Comparison of ENCODE assay signal across 8 mouse cellular contexts in genomic region chr10:20992665-20993064, GRCm38 (mm10). TPM values are rescaled to one million over a fixed set of nuclear protein-coding genes. Genes with fewer than 3 reads are reported as not detected.
DNase-seq lines count a peak whose midpoint lies in the region; ATAC-seq and TF ChIP-seq lines count a peak whose summit lies in the region.

No protein-coding gene starts in this region.

- H3K36me3 ChIP-seq in intestine, embryonic 14.5 days (ENCODE audit: control insufficient read depth, insufficient read depth, low read length) = no peaks in the 10 kb centered on the region
- no peaks in the 10 kb centered on the region for H3K36me3 ChIP-seq in intestine, embryonic 16.5 days (ENCODE audit: control insufficient read depth, insufficient read depth, low read length)
- H3K36me3 ChIP-seq in E14TG2a.4 (ENCODE audit: insufficient read depth, low read length) = no peaks in the 10 kb centered on the region
- H3K36me3 ChIP-seq in forebrain, embryonic 16.5 days (ENCODE audit: control insufficient read depth, insufficient read depth) = peaks cover 5% of the 10 kb centered on the region; the same call in 1 of the 2 replicates
- H3K36me3 ChIP-seq in limb, embryonic 10.5 days = no peaks in the 10 kb centered on the region
- H3K36me3 ChIP-seq in midbrain, embryonic 15.5 days (replicated peaks) = peaks cover 4% of the 10 kb centered on the region; the same call in 1 of the 2 replicates

- peak; percentile 77 for TF ChIP-seq CTCF in E14TG2a.4 (conservative IDR thresholded peaks at IDR 0.05; ENCODE audit: low read length)

- no peak overlapping the region for H3K27ac ChIP-seq in intestine, embryonic 14.5 days (ENCODE audit: low read depth)
- no peak overlapping the region for H3K27ac ChIP-seq in intestine, embryonic 16.5 days (ENCODE audit: low read length)
- H3K27ac ChIP-seq in forebrain, embryonic 16.5 days (ENCODE audit: low read length) = no peak overlapping the region
- H3K27ac ChIP-seq in limb, embryonic 10.5 days = no peak overlapping the region
- no peak overlapping the region for H3K27ac ChIP-seq in midbrain, embryonic 15.5 days

- WGBS in intestine, embryonic 14.5 days = 50% methylated on average over 1 of the region's 1 CpGs
- 39% methylated on average over 1 of the region's 1 CpGs for WGBS in intestine, embryonic 16.5 days
- WGBS in forebrain, embryonic 16.5 days = 33% methylated on average over 1 of the region's 1 CpGs
- 52% methylated on average over 1 of the region's 1 CpGs for WGBS in limb, embryonic 10.5 days
- 38% methylated on average over 1 of the region's 1 CpGs for WGBS in midbrain, embryonic 15.5 days

- H3K4me3 ChIP-seq in intestine, embryonic 14.5 days (ENCODE audit: low read depth, low read length) = no peak overlapping the region
- no peak overlapping the region for H3K4me3 ChIP-seq in intestine, embryonic 16.5 days (ENCODE audit: low read length)
- H3K4me3 ChIP-seq in E14TG2a.4 (replicated peaks; ENCODE audit: low read length) = no peak overlapping the region
- no peak overlapping the region for H3K4me3 ChIP-seq in forebrain, embryonic 16.5 days (replicated peaks; ENCODE audit: low read length)
- H3K4me3 ChIP-seq in limb, embryonic 10.5 days = no peak overlapping the region
- no peak overlapping the region for H3K4me3 ChIP-seq in midbrain, embryonic 15.5 days

- no peak overlapping the region for H3K9ac ChIP-seq in intestine, embryonic 14.5 days (ENCODE audit: low read length)
- H3K9ac ChIP-seq in intestine, embryonic 16.5 days (ENCODE audit: low read depth, low read length) = no peak overlapping the region
- no peak overlapping the region for H3K9ac ChIP-seq in forebrain, embryonic 16.5 days (replicated peaks; ENCODE audit: low read depth, low read length)
- no peak overlapping the region for H3K9ac ChIP-seq in midbrain, embryonic 15.5 days

- H3K4me1 ChIP-seq in intestine, embryonic 14.5 days (replicated peaks; ENCODE audit: control insufficient read depth, insufficient read depth, low read length) = no peaks in the 10 kb centered on the region
- H3K4me1 ChIP-seq in intestine, embryonic 16.5 days (ENCODE audit: control insufficient read depth, insufficient read depth, low read length) = no peaks in the 10 kb centered on the region
- peaks cover 8% of the 10 kb centered on the region for H3K4me1 ChIP-seq in E14TG2a.4 (replicated peaks; ENCODE audit: low read depth, low read length)
- 0 out of 2 replicates have a peak, but pooled peaks cover 2% of the 10 kb centered on the region for H3K4me1 ChIP-seq in forebrain, embryonic 16.5 days (replicated peaks; ENCODE audit: control insufficient read depth, insufficient read depth, low read length)
- H3K4me1 ChIP-seq in limb, embryonic 10.5 days = no peaks in the 10 kb centered on the region
- H3K4me1 ChIP-seq in midbrain, embryonic 15.5 days = peaks cover 3% of the 10 kb centered on the region

- H3K9me3 ChIP-seq in intestine, embryonic 14.5 days (ENCODE audit: control insufficient read depth, low read length) = no peaks in the 10 kb centered on the region
- H3K9me3 ChIP-seq in intestine, embryonic 16.5 days (ENCODE audit: control insufficient read depth, low read length) = no peaks in the 10 kb centered on the region
- H3K9me3 ChIP-seq in E14TG2a.4 (ENCODE audit: low read length) = no peaks in the 10 kb centered on the region
- no peaks in the 10 kb centered on the region for H3K9me3 ChIP-seq in forebrain, embryonic 16.5 days (ENCODE audit: control insufficient read depth, low read length)
- H3K9me3 ChIP-seq in limb, embryonic 10.5 days (replicated peaks) = no peaks in the 10 kb centered on the region
- no peaks in the 10 kb centered on the region for H3K9me3 ChIP-seq in midbrain, embryonic 15.5 days

- no peaks in the 10 kb centered on the region for H3K27me3 ChIP-seq in intestine, embryonic 14.5 days (replicated peaks; ENCODE audit: control insufficient read depth, insufficient read depth, low read length)
- no peaks in the 10 kb centered on the region for H3K27me3 ChIP-seq in intestine, embryonic 16.5 days (replicated peaks; ENCODE audit: control insufficient read depth, insufficient read depth, low read length)
- H3K27me3 ChIP-seq in E14TG2a.4 (ENCODE audit: insufficient read depth, low read length) = no peaks in the 10 kb centered on the region
- no peaks in the 10 kb centered on the region for H3K27me3 ChIP-seq in forebrain, embryonic 16.5 days (replicated peaks; ENCODE audit: control insufficient read depth, insufficient read depth, low read length)
- H3K27me3 ChIP-seq in limb, embryonic 10.5 days (ENCODE audit: low read depth, poor library complexity, severe bottlenecking) = no peaks in the 10 kb centered on the region
- H3K27me3 ChIP-seq in midbrain, embryonic 15.5 days (replicated peaks) = no peaks in the 10 kb centered on the region

- peak; percentile 55 for DNase-seq in intestine, embryonic 14.5 days (ENCODE audit: low spot score)
- peak; percentile 53 for DNase-seq in c-Kit-positive CD71-negative TER-119-negative erythroid progenitor cells, embryonic 14.5 days (ENCODE audit: low read depth)
- DNase-seq in limb, embryonic 10.5 days (ENCODE audit: low spot score) = peak; percentile 44
- no peak for DNase-seq in right cerebral cortex, postnatal 25 days

- no peak overlapping the region for H3K4me2 ChIP-seq in intestine, embryonic 14.5 days (ENCODE audit: low read length)
- no peak overlapping the region for H3K4me2 ChIP-seq in intestine, embryonic 16.5 days (ENCODE audit: low read depth, low read length)
- no peak overlapping the region for H3K4me2 ChIP-seq in forebrain, embryonic 16.5 days (ENCODE audit: low read length)
- H3K4me2 ChIP-seq in midbrain, embryonic 15.5 days = no peak overlapping the region

- no peak for ATAC-seq in intestine, embryonic 14.5 days (replicated peaks; ENCODE audit: low FRiP score, low TSS enrichment, low read depth)
- no peak for ATAC-seq in intestine, embryonic 16.5 days
- peak; percentile 65 for ATAC-seq in forebrain, embryonic 16.5 days
- peak; percentile 60; the same call in 1 of the 2 replicates for ATAC-seq in midbrain, embryonic 15.5 days (replicated peaks)

RNA-seq across cellular contexts. Expression of gene Ahi1, which starts 40.3 kb away (rescaled TPM):
- polyA plus RNA-seq in intestine, embryonic 14.5 days (2014; fragmentation: Nextera tagmentation; extraction: Ambion mirVana) = 10.5 and 11.2 TPM in 2 replicates
- 5.0 and 5.8 TPM in 2 replicates for polyA plus RNA-seq in intestine, embryonic 16.5 days (2015; fragmentation: Nextera tagmentation; extraction: Ambion mirVana)
- 62.4 and 79.6 TPM in 2 replicates for polyA plus RNA-seq in forebrain, embryonic 16.5 days (2015; fragmentation: Nextera tagmentation; extraction: Ambion mirVana)
- 8.6 and 10.4 TPM in 2 replicates for polyA plus RNA-seq in limb, embryonic 10.5 days (2016; fragmentation: Nextera tagmentation; extraction: Ambion mirVana)
- polyA plus RNA-seq in midbrain, embryonic 15.5 days (2015; fragmentation: Nextera tagmentation; extraction: Ambion mirVana) = 107 and 117 TPM in 2 replicates

Comparison
In these comparisons a context has a peak if more than half of its experiments do, and no peak if none do; other contexts are left out.
1. ATAC-seq: peak in forebrain, embryonic 16.5 days (single experiment) and midbrain, embryonic 15.5 days (single experiment); none in intestine, embryonic 14.5 days (single experiment) and intestine, embryonic 16.5 days (single experiment).